Mouse (Mus musculus) MEL (cell line): Measurements from ENCODE around the gene Ddah1.

Source experiments
- CTCF ChIP-seq, 3 experiments: IDR thresholded peaks in 2 of 3; conservative IDR thresholded peaks in 1 of 3; 2 replicates each; pipeline ENCODE4 v1.5.1; 2011 to 2012; ENCODE audit warnings: low read length in 3 of 3, low read depth in 2 of 3, mild to moderate bottlenecking in 2 of 3, improper control_type of control experiment in 1 of 3, inconsistent platforms in 1 of 3, mixed read lengths in 1 of 3, moderate library complexity in 1 of 3; ENCODE audit not compliant: control insufficient read depth in 1 of 3, insufficient read depth in 1 of 3, poor library complexity in 1 of 3, severe bottlenecking in 1 of 3
- E2F4 ChIP-seq: IDR thresholded peaks from 2 replicates; pipeline ENCODE4 v1.6.1; 2011; ENCODE audit warnings: low read depth, low read length, improper control_type of control experiment, borderline replicate concordance
- EP300 ChIP-seq, 2 experiments: IDR thresholded peaks; 2 replicates each; pipeline ENCODE4 v1.6.1; 2011; ENCODE audit warnings: improper control_type of control experiment in 2 of 2, low read length in 2 of 2, low read depth in 1 of 2, mild to moderate bottlenecking in 1 of 2
- MAZ ChIP-seq: IDR thresholded peaks from 2 replicates; pipeline ENCODE4 v1.6.1; 2012; ENCODE audit warnings: low read depth, mild to moderate bottlenecking, inconsistent platforms, low read length, improper control_type of control experiment
- MEF2A ChIP-seq: IDR thresholded peaks from 2 replicates; pipeline ENCODE4 v1.6.1; 2014; ENCODE audit warnings: low read depth, mild to moderate bottlenecking, inconsistent platforms, low read length, improper control_type of control experiment; ENCODE audit not compliant: poor library complexity, insufficient replicate concordance, severe bottlenecking; ENCODE audit errors: extremely low read depth
- NELFE ChIP-seq: IDR thresholded peaks from 2 replicates; pipeline ENCODE4 v1.6.1; 2011; ENCODE audit warnings: low read depth, low read length, improper control_type of control experiment
- NRF1 ChIP-seq: IDR thresholded peaks from 2 replicates; pipeline ENCODE4 v1.6.1; 2014; ENCODE audit warnings: low read depth, mild to moderate bottlenecking, inconsistent platforms, low read length, improper control_type of control experiment, moderate library complexity; ENCODE audit not compliant: poor library complexity, insufficient read depth, severe bottlenecking
- POLR2A ChIP-seq, 2 experiments: IDR thresholded peaks; 2 replicates each; pipeline ENCODE4 v1.6.1; 2011 to 2012; ENCODE audit warnings: low read length in 2 of 2, mild to moderate bottlenecking in 2 of 2, control low read depth in 1 of 2, improper control_type of control experiment in 1 of 2, low read depth in 1 of 2, moderate library complexity in 1 of 2; ENCODE audit not compliant: control insufficient read depth in 1 of 2, insufficient read depth in 1 of 2, poor library complexity in 1 of 2
- USF2 ChIP-seq, 2 experiments: IDR thresholded peaks; 2 replicates each; pipeline ENCODE4 v1.6.1; 2011 to 2012; ENCODE audit warnings: improper control_type of control experiment in 2 of 2, low read length in 2 of 2, borderline replicate concordance in 1 of 2, inconsistent platforms in 1 of 2, low read depth in 1 of 2, mild to moderate bottlenecking in 1 of 2; ENCODE audit not compliant: insufficient read depth in 1 of 2

- TF ChIP-seq POLR2A (IDR thresholded peaks at IDR 0.05; ENCODE audit: control insufficient read depth in 1 of 2, insufficient read depth in 1 of 2, low read depth in 1 of 2, low read length in 2 of 2, poor library complexity in 1 of 2), result no peak
- TF ChIP-seq NRF1, result no peak
- no peak for TF ChIP-seq MAZ
- no peak for TF ChIP-seq CTCF (IDR thresholded peaks at IDR 0.05 in 2 of 3, conservative IDR thresholded peaks at IDR 0.05 in 1 of 3; ENCODE audit: control insufficient read depth in 1 of 3, insufficient read depth in 1 of 3, low read depth in 2 of 3, low read length in 3 of 3, poor library complexity in 1 of 3, severe bottlenecking in 1 of 3)
- no peak for TF ChIP-seq EP300 (IDR thresholded peaks at IDR 0.05; ENCODE audit: low read depth in 1 of 2, low read length in 2 of 2)
- TF ChIP-seq E2F4, result no peak
- TF ChIP-seq NELFE, result no peak
- no peak for TF ChIP-seq USF2 (IDR thresholded peaks at IDR 0.05; ENCODE audit: borderline replicate concordance in 1 of 2, insufficient read depth in 1 of 2, low read depth in 1 of 2, low read length in 2 of 2)
- TF ChIP-seq MEF2A, result no peak
These were observed 42.6 kb upstream of the Ddah1 start for GRCm38 (mm10) chr3:145715923-145716322.
